Mouse (Mus musculus) stomach, embryonic 16.5 days (tissue): Measurements from ENCODE around the gene Crhr2. TPM values are rescaled to one million over a fixed set of nuclear protein-coding genes. Genes with fewer than 3 reads are reported as not detected.

Experiments
- ATAC-seq: fragments of 200-750 bp; cut with Nextera tagmentation; 2 replicates; pipeline ENCODE4 v1.8.0; 2017; ENCODE audit warnings: moderate number of reproducible peaks, moderate TSS enrichment; ENCODE audit not compliant: insufficient read depth, low FRiP score
- H3K27ac ChIP-seq: fragments of 300-500 bp; sonication (generic); 2 replicates; pipeline ENCODE4 v1.5.1; 2014; ENCODE audit warnings: low read length
- H3K27me3 ChIP-seq: fragments of 300-500 bp; sonication (generic); 2 replicates; pipeline ENCODE4 v1.6.1; 2014; ENCODE audit warnings: low read length, control low read depth, mixed read lengths; ENCODE audit not compliant: control insufficient read depth, insufficient read depth
- H3K36me3 ChIP-seq: fragments of 300-500 bp; sonication (generic); 2 replicates; pipeline ENCODE4 v1.6.1; 2014; ENCODE audit warnings: low read length; ENCODE audit not compliant: control insufficient read depth, insufficient read depth
- H3K4me1 ChIP-seq: fragments of 300-500 bp; sonication (generic); 2 replicates; pipeline ENCODE4 v1.6.1; 2014; ENCODE audit warnings: low read length, control low read depth, mixed read lengths; ENCODE audit not compliant: control insufficient read depth, insufficient read depth
- H3K4me2 ChIP-seq: fragments of 300-500 bp; sonication (generic); 2 replicates; pipeline ENCODE4 v1.6.1; 2014; ENCODE audit warnings: low read depth, low read length, mixed read lengths
- H3K4me3 ChIP-seq: fragments of 300-500 bp; sonication (generic); replicated peaks from 2 replicates; pipeline ENCODE4 v1.5.1; 2014; ENCODE audit warnings: mild to moderate bottlenecking, low read length
- H3K9ac ChIP-seq: fragments of 300-500 bp; sonication (generic); 2 replicates; pipeline ENCODE4 v1.6.1; 2014; ENCODE audit warnings: low read length
- H3K9me3 ChIP-seq: fragments of 300-500 bp; sonication (generic); replicated peaks from 2 replicates; pipeline ENCODE4 v1.6.1; 2016; ENCODE audit warnings: low read length, control low read depth; ENCODE audit not compliant: control insufficient read depth
- WGBS: fragments of 180-500 bp; shearing (Covaris S2); extraction: QIAGEN DNeasy Blood & Tissue Kit; methylation state at CpG from one replicate; pipeline ENCODE4 v1.1.7; 2014; 5-methylcytosine and 5-hydroxymethylcytosine counted together
- polyA plus RNA-seq: library from polyadenylated mRNA; unstranded; fragments of >200 nt; fragmentation: Nextera tagmentation; extraction: Ambion mirVana; gene quantifications from 2 replicates; pipeline ENCODE4 v1.2.1, GENCODE M21; 2015

The Crhr2 gene
- polyA plus RNA-seq, 1 experiment from 2014 or later, result 0.36 TPM

- H3K9me3 ChIP-seq, result no peaks in the 10 kb centered on the region
- no peaks in the 10 kb centered on the region for H3K27me3 ChIP-seq
- no peak overlapping the region for H3K27ac ChIP-seq
- peak; percentile 52; the same call in 1 of the 2 replicates for ATAC-seq
- H3K36me3 ChIP-seq, result no peaks in the 10 kb centered on the region
- no peak overlapping the region for H3K4me3 ChIP-seq
- H3K4me1 ChIP-seq, result no peaks in the 10 kb centered on the region
- no peak overlapping the region for H3K4me2 ChIP-seq
- WGBS, result 51% methylated on average over 5 of the region's 5 CpGs
- 0 out of 2 replicates have a peak overlapping the region, but pooled peaks have one; percentile 26 for H3K9ac ChIP-seq
Measured at GRCm38 (mm10) chr6:55098030-55098429, 34.8 kb downstream of the Crhr2 start.

- Histone ChIP-seq H3K4me2 (no peak overlapping the region), H3K36me3 (no peaks in the 10 kb centered on the region), H3K27me3 (no peaks in the 10 kb centered on the region), H3K9ac (no peak overlapping the region), H3K27ac (no peak overlapping the region), H3K9me3 (no peaks in the 10 kb centered on the region), H3K4me3 (no peak overlapping the region), H3K4me1 (no peaks in the 10 kb centered on the region)
- ATAC-seq, result no peak
- WGBS, result 37% methylated on average over 6 of the region's 6 CpGs
Measured at GRCm38 (mm10) chr6:55093431-55094146, 39.2 kb downstream of the Crhr2 start.

- no peak overlapping the region for H3K9ac ChIP-seq
- 90% methylated on average over 9 of the region's 9 CpGs for WGBS
- H3K27ac ChIP-seq, result no peak overlapping the region
- H3K4me1 ChIP-seq, result no peaks in the 10 kb centered on the region
- no peak for ATAC-seq
- no peak overlapping the region for H3K4me3 ChIP-seq
- no peak overlapping the region for H3K4me2 ChIP-seq
- no peaks in the 10 kb centered on the region for H3K27me3 ChIP-seq
- H3K36me3 ChIP-seq, result no peaks in the 10 kb centered on the region
- H3K9me3 ChIP-seq, result no peaks in the 10 kb centered on the region
Measured at GRCm38 (mm10) chr6:55091396-55091795, 41.4 kb downstream of the Crhr2 start.

GRCm38 (mm10) chr6:55090639-55091038 lies 42.2 kb downstream of the Crhr2 start:
- no peak overlapping the region for H3K4me3 ChIP-seq
- no peaks in the 10 kb centered on the region for H3K4me1 ChIP-seq
- no peak overlapping the region for H3K9ac ChIP-seq
- no peak for ATAC-seq
- no peaks in the 10 kb centered on the region for H3K36me3 ChIP-seq
- H3K4me2 ChIP-seq, result no peak overlapping the region
- no peaks in the 10 kb centered on the region for H3K27me3 ChIP-seq
- WGBS, result 50% methylated on average over 4 of the region's 4 CpGs
- H3K9me3 ChIP-seq, result no peaks in the 10 kb centered on the region
- no peak overlapping the region for H3K27ac ChIP-seq

- no peaks in the 10 kb centered on the region for H3K27me3 ChIP-seq
- H3K4me1 ChIP-seq, result no peaks in the 10 kb centered on the region
- no peaks in the 10 kb centered on the region for H3K36me3 ChIP-seq
- no peak overlapping the region for H3K9ac ChIP-seq
- H3K4me2 ChIP-seq, result no peak overlapping the region
- WGBS, result 42% methylated on average over 4 of the region's 4 CpGs
- ATAC-seq, result no peak
- no peak overlapping the region for H3K27ac ChIP-seq
- H3K9me3 ChIP-seq, result no peaks in the 10 kb centered on the region
- H3K4me3 ChIP-seq, result no peak overlapping the region
Measured at GRCm38 (mm10) chr6:55087355-55087754, 45.5 kb downstream of the Crhr2 start.

GRCm38 (mm10) chr6:55082261-55083051 lies 50.4 kb downstream of the Crhr2 start:
- Histone ChIP-seq H3K4me1 (no peaks in the 10 kb centered on the region), H3K27me3 (no peaks in the 10 kb centered on the region), H3K4me2 (no peak overlapping the region)

GRCm38 (mm10) chr6:55081379-55081778 lies 51.4 kb downstream of the Crhr2 start:
- Histone ChIP-seq H3K27ac (no peak overlapping the region), H3K4me1 (no peaks in the 10 kb centered on the region), H3K4me2 (no peak overlapping the region), H3K27me3 (no peaks in the 10 kb centered on the region), H3K36me3 (peaks cover 23% of the 10 kb centered on the region), H3K4me3 (no peak overlapping the region), H3K9me3 (no peaks in the 10 kb centered on the region), H3K9ac (no peak overlapping the region)
- no peak for ATAC-seq
- WGBS, result 89% methylated on average over 3 of the region's 3 CpGs

More at GRCm38 (mm10) chr6:55082261-55083051, 50.4 kb downstream of the Crhr2 start:
- 72% methylated on average over 7 of the region's 7 CpGs for WGBS
- no peak for ATAC-seq
- peaks cover 23% of the 10 kb centered on the region for H3K36me3 ChIP-seq
- H3K4me3 ChIP-seq, result no peak overlapping the region
- H3K9me3 ChIP-seq, result no peaks in the 10 kb centered on the region
- H3K9ac ChIP-seq, result no peak overlapping the region
- H3K27ac ChIP-seq, result no peak overlapping the region

GRCm38 (mm10) chr6:55076561-55077255 lies 56.1 kb downstream of the Crhr2 start:
- Histone ChIP-seq H3K4me1 (no peaks in the 10 kb centered on the region), H3K9me3 (no peaks in the 10 kb centered on the region), H3K4me3 (no peak overlapping the region), H3K4me2 (no peak overlapping the region), H3K9ac (no peak overlapping the region), H3K27ac (peak overlapping the region; percentile 23; the same call in 1 of the 2 replicates), H3K36me3 (peaks cover 31% of the 10 kb centered on the region), H3K27me3 (no peaks in the 10 kb centered on the region)
- ATAC-seq, result 0 out of 2 replicates have a peak, but pooled peaks have one; percentile 13
- WGBS, result 76% methylated on average over 4 of the region's 4 CpGs

- H3K9me3 ChIP-seq, result no peaks in the 10 kb centered on the region
- ATAC-seq, result no peak
- peaks cover 16% of the 10 kb centered on the region; the same call in 1 of the 2 replicates for H3K36me3 ChIP-seq
- 92% methylated on average over 2 of the region's 2 CpGs for WGBS
- H3K27me3 ChIP-seq, result no peaks in the 10 kb centered on the region
- no peak overlapping the region for H3K4me2 ChIP-seq
- H3K4me3 ChIP-seq, result no peak overlapping the region
- H3K9ac ChIP-seq, result no peak overlapping the region
- H3K4me1 ChIP-seq, result no peaks in the 10 kb centered on the region
- H3K27ac ChIP-seq, result no peak overlapping the region
Measured at GRCm38 (mm10) chr6:55065903-55066302, 66.9 kb downstream of the Crhr2 start.
